Mouse (Mus musculus) spleen, adult 2 months (tissue): ENCODE results near the gene Igfbp2. TPM values are rescaled to one million over a fixed set of nuclear protein-coding genes. Genes with fewer than 3 reads are reported as not detected.

ENCODE experiments used
- DNase-seq, 2 experiments: peaks; one replicate each; pipeline versions ENCODE4 v3.0.0 to v3.0.0-alpha.2; 2012 to 2021; ENCODE audit warnings: low spot score in 2 of 2, low read depth in 1 of 2
- H3K27ac ChIP-seq: fragments of 200-500 bp; 2 replicates; pipeline ENCODE4 v1.5.1; 2012; ENCODE audit warnings: low read length, inconsistent platforms; ENCODE audit not compliant: insufficient read depth
- H3K27me3 ChIP-seq: fragments of 200-500 bp; 2 replicates; pipeline ENCODE4 v1.6.1; 2012; ENCODE audit warnings: mild to moderate bottlenecking, moderate library complexity, low read length, inconsistent platforms; ENCODE audit not compliant: control insufficient read depth, insufficient read depth
- H3K36me3 ChIP-seq: fragments of 200-500 bp; 2 replicates; pipeline ENCODE4 v1.6.1; 2012; ENCODE audit warnings: mild to moderate bottlenecking, low read length, inconsistent platforms; ENCODE audit not compliant: control insufficient read depth, insufficient read depth
- H3K4me1 ChIP-seq: fragments of 200-500 bp; 2 replicates; pipeline ENCODE4 v1.6.1; 2011; ENCODE audit warnings: inconsistent platforms; ENCODE audit not compliant: control insufficient read depth, insufficient read depth, insufficient read length
- H3K4me3 ChIP-seq: fragments of 200-500 bp; 2 replicates; pipeline ENCODE4 v1.5.1; 2011; ENCODE audit warnings: mild to moderate bottlenecking, inconsistent platforms; ENCODE audit not compliant: insufficient read depth, insufficient read length; ENCODE audit errors: extremely low read depth
- CTCF ChIP-seq: fragments of 200-500 bp; IDR thresholded peaks from 2 replicates; pipeline ENCODE4 v1.5.1; 2011; ENCODE audit warnings: mild to moderate bottlenecking, inconsistent platforms; ENCODE audit not compliant: insufficient read depth, insufficient read length, insufficient replicate concordance; ENCODE audit errors: extremely low read depth
- POLR2A ChIP-seq: fragments of 200-500 bp; IDR thresholded peaks from 2 replicates; pipeline ENCODE4 v1.6.1; 2011; ENCODE audit warnings: low read depth, low read length, inconsistent platforms
- WGBS: fragments of 180-500 bp; shearing (Covaris S2); methylation state at CpG from one replicate; pipeline ENCODE4 v1.1.7; 2018; 5-methylcytosine and 5-hydroxymethylcytosine counted together
- polyA plus RNA-seq: library from polyadenylated mRNA; depleted of rRNA; stranded (reverse); fragments of >200 nt; gene quantifications from 2 replicates; pipeline ENCODE4 v1.2.3, GENCODE M21; 2012

Gene Igfbp2
- polyA plus RNA-seq, 1 experiment, result 7.5 TPM

DNA sequence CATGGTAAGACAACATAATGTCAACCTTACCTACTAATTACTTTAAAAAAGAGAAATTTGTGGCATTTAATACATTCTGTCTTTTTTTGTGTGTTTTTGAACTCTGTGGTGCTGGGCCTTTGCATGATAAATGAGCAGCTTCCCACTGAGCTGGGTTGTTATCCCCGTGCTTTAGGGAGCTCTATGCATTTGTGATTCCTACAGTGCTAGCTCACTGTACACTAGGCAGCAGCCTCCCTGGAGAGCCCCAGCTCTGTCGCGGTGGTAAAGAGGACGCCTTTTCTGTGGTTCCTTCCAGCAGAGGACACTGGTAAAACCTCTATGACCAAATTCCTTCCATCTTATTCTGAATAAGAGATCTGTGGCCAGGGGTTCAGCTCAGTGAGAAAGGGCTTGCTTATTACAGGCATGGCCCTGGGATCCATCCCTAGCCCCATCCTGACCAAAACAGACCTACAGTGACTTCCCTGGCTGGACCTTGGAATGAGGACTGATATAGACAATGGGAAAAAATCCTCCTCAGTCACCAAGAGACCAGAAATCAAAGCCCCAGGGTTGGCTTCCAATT lies 18.7 kb upstream of the Igfbp2 start:
- Histone ChIP-seq H3K36me3 (no peaks in the 10 kb centered on the region), H3K27ac (no peak overlapping the region), H3K4me1 (no peaks in the 10 kb centered on the region), H3K4me3 (no peak overlapping the region), H3K27me3 (no peaks in the 10 kb centered on the region)
- TF ChIP-seq CTCF, result no peak
- TF ChIP-seq POLR2A, result no peak
- WGBS, result 61% methylated on average over 4 of the region's 4 CpGs
- no peak for DNase-seq

DNA sequence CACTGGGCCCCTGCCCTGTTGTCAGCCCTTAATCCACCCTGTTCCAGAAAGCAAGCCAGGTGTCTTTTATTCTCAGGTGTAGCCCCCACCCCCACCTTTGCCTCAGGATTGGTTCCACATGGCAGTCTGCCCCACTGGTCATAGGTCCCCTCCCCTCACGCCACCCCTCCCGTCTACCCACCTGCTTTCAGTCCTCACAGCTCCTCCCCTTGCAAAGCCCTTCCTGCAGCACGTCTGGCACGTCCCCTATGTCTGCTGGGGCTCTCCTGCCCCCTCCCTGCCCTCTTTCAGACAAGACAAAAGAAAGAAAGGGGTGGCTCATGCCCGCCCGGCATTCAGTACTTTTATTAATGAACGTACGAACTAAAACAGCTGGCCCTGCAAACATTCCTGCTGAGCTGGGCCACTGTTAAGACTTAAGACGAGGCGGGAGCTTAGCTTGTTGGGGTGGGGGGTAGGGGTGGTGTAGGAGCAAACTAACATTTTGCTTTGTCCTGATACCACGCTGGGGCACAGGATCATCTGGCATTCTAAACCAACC lies 18.2 kb upstream of the Igfbp2 start:
- TF ChIP-seq CTCF (no peak), POLR2A (no peak)
- 57% methylated on average over 11 of the region's 11 CpGs for WGBS
- DNase-seq, result no peak

GRCm38 (mm10) chr1:72809304-72809703 lies 15.0 kb upstream of the Igfbp2 start:
- H3K27ac ChIP-seq, result no peak overlapping the region
- DNase-seq, result no peak
- TF ChIP-seq CTCF, result no peak
- TF ChIP-seq POLR2A, result no peak
- no peaks in the 10 kb centered on the region for H3K27me3 ChIP-seq
- H3K36me3 ChIP-seq, result no peaks in the 10 kb centered on the region
- H3K4me1 ChIP-seq, result no peaks in the 10 kb centered on the region
- no peak overlapping the region for H3K4me3 ChIP-seq
- 91% methylated on average over 7 of the region's 7 CpGs for WGBS

More for the DNA sequence above, 18.2 kb upstream of the Igfbp2 start:
- H3K27ac ChIP-seq, result no peak overlapping the region
- no peaks in the 10 kb centered on the region for H3K36me3 ChIP-seq
- H3K4me1 ChIP-seq, result no peaks in the 10 kb centered on the region
- no peak overlapping the region for H3K4me3 ChIP-seq
- no peaks in the 10 kb centered on the region for H3K27me3 ChIP-seq

DNA sequence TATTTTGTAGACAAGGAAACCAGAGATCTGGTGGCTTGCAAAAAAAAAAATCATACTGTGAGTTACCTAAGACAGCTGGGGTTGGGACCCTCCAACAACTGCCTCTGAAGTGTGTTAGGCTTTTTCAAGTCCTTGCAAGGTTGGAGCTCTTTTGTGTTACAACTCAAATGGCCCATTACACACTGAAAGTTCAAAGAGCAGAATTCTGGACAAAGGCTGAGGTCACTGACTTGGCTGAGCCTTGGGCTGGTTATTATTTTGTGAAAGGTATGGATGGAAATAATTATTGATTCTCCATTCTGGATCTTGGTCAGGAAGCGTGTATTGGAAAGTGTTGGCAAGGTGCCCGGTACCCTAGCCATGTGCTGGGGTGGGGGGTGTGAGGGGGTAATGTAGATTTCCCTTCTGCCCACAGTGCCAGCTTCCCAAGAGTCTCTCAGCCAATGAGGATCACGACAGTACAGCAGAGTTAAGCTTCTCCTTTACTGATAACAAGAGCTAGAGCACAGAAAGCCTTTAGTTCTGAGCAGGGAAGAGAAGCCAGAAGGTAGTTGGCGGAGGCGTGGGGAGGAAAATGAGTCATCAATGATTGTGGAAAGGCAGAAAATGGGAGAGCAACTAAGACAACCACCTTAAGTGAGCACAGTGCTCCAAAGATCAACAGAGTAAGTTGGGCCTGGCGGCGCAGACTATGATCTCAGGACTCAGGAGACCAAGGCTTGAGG lies 14.2 kb upstream of the Igfbp2 start:
- no peaks in the 10 kb centered on the region for H3K4me1 ChIP-seq
- TF ChIP-seq POLR2A (no peak), CTCF (no peak)
- DNase-seq, result no peak
- H3K4me3 ChIP-seq, result no peak overlapping the region
- no peaks in the 10 kb centered on the region for H3K27me3 ChIP-seq
- H3K27ac ChIP-seq, result no peak overlapping the region
- H3K36me3 ChIP-seq, result no peaks in the 10 kb centered on the region
- 94% methylated on average over 7 of the region's 7 CpGs for WGBS

DNA sequence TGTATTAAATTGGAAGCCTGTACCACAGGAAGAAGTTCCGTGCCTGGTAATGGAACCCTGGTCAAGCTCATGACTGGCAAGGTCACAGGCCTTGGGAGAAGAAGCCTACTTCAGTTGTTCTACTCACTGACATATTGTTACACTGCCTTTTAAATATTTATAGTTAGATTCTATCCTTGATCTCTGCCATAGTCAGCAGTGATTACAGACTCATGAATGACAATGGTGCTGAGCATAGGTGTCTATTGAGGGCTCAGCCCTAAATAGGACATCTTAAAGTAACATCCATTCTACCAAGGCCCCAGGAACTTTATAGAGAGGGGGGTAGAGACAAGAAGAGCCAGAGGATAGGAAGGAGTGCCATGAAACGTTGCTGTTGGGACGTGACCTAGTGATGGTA lies 13.2 kb upstream of the Igfbp2 start:
- Histone ChIP-seq H3K4me3 (no peak overlapping the region), H3K4me1 (no peaks in the 10 kb centered on the region), H3K27ac (no peak overlapping the region), H3K27me3 (no peaks in the 10 kb centered on the region), H3K36me3 (no peaks in the 10 kb centered on the region)
- WGBS, result 91% methylated on average over 3 of the region's 3 CpGs
- TF ChIP-seq CTCF (no peak), POLR2A (no peak)
- no peak for DNase-seq

DNA sequence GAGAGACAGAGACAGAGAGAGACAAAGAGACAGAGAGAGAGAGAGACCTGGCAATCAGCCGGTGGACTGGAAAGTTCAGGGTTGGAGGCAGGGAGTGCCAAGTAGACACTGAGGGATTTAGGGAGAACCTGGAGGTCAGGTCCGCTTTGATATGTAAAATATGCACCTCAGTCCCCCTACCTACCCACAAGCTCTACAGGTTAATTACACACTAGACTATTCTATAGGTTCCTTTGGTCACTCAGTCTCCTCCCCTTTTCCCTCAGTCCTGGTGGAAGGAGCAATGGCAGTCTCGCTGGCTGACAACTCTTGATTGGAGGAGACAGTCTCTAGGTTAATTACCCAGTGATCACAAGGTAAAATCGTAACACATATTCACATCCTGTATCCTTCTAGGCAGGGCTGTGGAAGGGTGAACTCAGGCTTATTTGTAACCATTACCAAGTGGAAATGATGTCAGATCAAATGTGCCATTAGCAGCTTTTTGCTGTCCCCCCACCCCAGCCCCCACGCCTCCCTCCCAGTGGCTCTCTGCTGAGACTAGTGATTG lies 11.1 kb upstream of the Igfbp2 start:
- H3K4me1 ChIP-seq, result no peaks in the 10 kb centered on the region
- DNase-seq, result no peak
- no peak overlapping the region for H3K27ac ChIP-seq
- no peak for TF ChIP-seq POLR2A
- TF ChIP-seq CTCF, result no peak
- no peak overlapping the region for H3K4me3 ChIP-seq
- WGBS, result 81% methylated on average over 5 of the region's 5 CpGs
- no peaks in the 10 kb centered on the region for H3K36me3 ChIP-seq
- no peaks in the 10 kb centered on the region for H3K27me3 ChIP-seq
